Mouse (Mus musculus) kidney, postnatal 0 days (tissue): ENCODE data around the gene Gstp2. TPM values are rescaled to one million over a fixed set of nuclear protein-coding genes. Genes with fewer than 3 reads are reported as not detected.

Experiments
- ATAC-seq: fragments of 200-750 bp; cut with Nextera tagmentation; replicated peaks from 2 replicates; pipeline ENCODE4 v1.8.0; 2017; ENCODE audit warnings: low read depth, moderate number of reproducible peaks, moderate TSS enrichment, moderate library complexity; ENCODE audit not compliant: low FRiP score
- DNase-seq: peaks from one replicate; pipeline ENCODE4 v3.0.0-alpha.2; 2016; ENCODE audit warnings: low spot score
- H3K27ac ChIP-seq: fragments of 300-500 bp; sonication (generic); 2 replicates; pipeline ENCODE4 v1.5.1; 2014; ENCODE audit warnings: mild to moderate bottlenecking
- H3K27me3 ChIP-seq: fragments of 300-500 bp; sonication (generic); 2 replicates; pipeline ENCODE4 v1.6.1; 2014; ENCODE audit warnings: low read length, mixed read lengths; ENCODE audit not compliant: insufficient read depth
- H3K36me3 ChIP-seq: fragments of 300-500 bp; sonication (generic); 2 replicates; pipeline ENCODE4 v1.6.1; 2014; ENCODE audit warnings: low read length, mixed read lengths; ENCODE audit not compliant: insufficient read depth
- H3K4me1 ChIP-seq: fragments of 300-500 bp; sonication (generic); replicated peaks from 2 replicates; pipeline ENCODE4 v1.6.1; 2014; ENCODE audit warnings: antibody characterized with exemption, low read length, mixed read lengths; ENCODE audit not compliant: insufficient read depth
- H3K4me2 ChIP-seq: fragments of 300-500 bp; sonication (generic); 2 replicates; pipeline ENCODE4 v1.6.1; 2014; ENCODE audit warnings: mild to moderate bottlenecking, low read length, moderate library complexity, mixed read lengths
- H3K4me3 ChIP-seq: fragments of 300-500 bp; sonication (generic); replicated peaks from 2 replicates; pipeline ENCODE4 v1.5.1; 2014; ENCODE audit warnings: low read depth, low read length
- H3K9ac ChIP-seq: fragments of 300-500 bp; sonication (generic); 2 replicates; pipeline ENCODE4 v1.6.1; 2014; ENCODE audit warnings: low read depth, low read length
- H3K9me3 ChIP-seq: fragments of 300-500 bp; sonication (generic); replicated peaks from 2 replicates; pipeline ENCODE4 v1.6.1; 2016; ENCODE audit warnings: low read length, inconsistent platforms, mixed read lengths
- CTCF ChIP-seq: IDR thresholded peaks from 2 replicates; pipeline ENCODE4 v1.5.1; 2016; ENCODE audit warnings: antibody characterized with exemption, low read depth, mild to moderate bottlenecking, moderate library complexity
- WGBS: fragments of 180-500 bp; shearing (Covaris S2); extraction: QIAGEN DNeasy Blood & Tissue Kit; methylation state at CpG from one replicate; pipeline ENCODE4 v1.1.7; 2014; 5-methylcytosine and 5-hydroxymethylcytosine counted together
- polyA plus RNA-seq: library from polyadenylated mRNA; unstranded; fragments of >200 nt; fragmentation: Nextera tagmentation; extraction: Ambion mirVana; gene quantifications from 2 replicates; pipeline ENCODE4 v1.2.1, GENCODE M21; 2015

Gstp2 gene
- polyA plus RNA-seq, 1 experiment from 2014 or later: 4.4 TPM

DNA sequence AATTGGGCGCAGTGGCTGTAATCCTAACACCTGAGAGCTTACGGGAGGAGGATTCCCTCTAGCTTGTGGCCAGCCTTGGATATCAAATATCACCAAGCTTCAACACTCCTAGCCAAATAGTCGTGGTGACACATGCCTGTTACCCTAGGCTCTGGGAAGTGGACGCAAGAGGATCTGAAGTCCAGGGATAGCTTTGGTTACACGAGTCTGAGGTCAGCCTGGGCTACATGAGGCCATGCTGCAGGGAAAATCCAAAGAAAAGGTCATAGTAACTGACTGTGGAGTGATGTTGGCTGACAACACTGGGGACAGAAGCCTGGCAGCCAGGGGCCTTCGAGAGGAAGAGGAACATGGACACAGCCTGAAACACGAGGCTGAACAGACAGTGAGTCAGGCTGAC lies 49.7 kb downstream of the Gstp2 start:
- H3K4me2 ChIP-seq: no peak overlapping the region
- ATAC-seq (no peak), DNase-seq (no peak)
- H3K9me3 ChIP-seq: no peaks in the 10 kb centered on the region
- H3K4me3 ChIP-seq: no peak overlapping the region
- H3K27me3 ChIP-seq: no peaks in the 10 kb centered on the region
- no peak for TF ChIP-seq CTCF
- no peaks in the 10 kb centered on the region for H3K36me3 ChIP-seq
- peaks cover 12% of the 10 kb centered on the region for H3K4me1 ChIP-seq
- WGBS: 40% methylated on average over 7 of the region's 7 CpGs
- H3K9ac ChIP-seq: no peak overlapping the region
- H3K27ac ChIP-seq: no peak overlapping the region

- Histone ChIP-seq H3K27ac (0 out of 2 replicates have a peak overlapping the region, but pooled peaks have one; percentile 25), H3K9me3 (no peaks in the 10 kb centered on the region), H3K4me1 (peaks cover 6% of the 10 kb centered on the region), H3K4me2 (no peak overlapping the region), H3K4me3 (no peak overlapping the region), H3K27me3 (no peaks in the 10 kb centered on the region), H3K9ac (0 out of 2 replicates have a peak overlapping the region, but pooled peaks have one; percentile 18), H3K36me3 (no peaks in the 10 kb centered on the region)
- TF ChIP-seq CTCF: no peak
- DNase-seq (no peak), ATAC-seq (no peak)
- WGBS: 62% methylated on average over 3 of the region's 3 CpGs
Observed at GRCm38 (mm10) chr19:3995505-3995904, 50.3 kb downstream of the Gstp2 start.

DNA sequence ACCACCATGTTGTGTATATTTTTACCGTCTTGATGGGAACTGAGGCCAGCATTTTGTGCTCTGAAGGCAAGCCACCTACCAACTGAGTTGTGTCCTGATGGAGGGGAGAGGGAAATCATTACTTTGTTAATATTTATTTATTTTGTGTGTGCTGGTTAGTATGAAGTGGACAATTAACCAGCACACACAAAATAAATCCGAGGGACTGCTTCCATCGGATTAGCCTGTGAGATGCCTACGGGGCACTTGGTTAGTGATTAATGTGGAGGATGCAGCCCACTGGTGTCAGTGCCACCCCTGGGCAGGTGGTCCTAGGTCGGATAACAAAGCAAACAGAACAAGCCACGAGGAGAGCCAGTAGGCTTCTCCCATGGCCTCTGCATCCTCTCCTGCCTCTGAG lies 50.9 kb downstream of the Gstp2 start:
- DNase-seq (peak; percentile 40), ATAC-seq (no peak)
- Histone ChIP-seq H3K9ac (0 out of 2 replicates have a peak overlapping the region, but pooled peaks have one; percentile 18), H3K4me2 (no peak overlapping the region), H3K9me3 (no peaks in the 10 kb centered on the region), H3K36me3 (no peaks in the 10 kb centered on the region), H3K4me1 (peaks cover 6% of the 10 kb centered on the region), H3K27me3 (no peaks in the 10 kb centered on the region), H3K4me3 (no peak overlapping the region), H3K27ac (peak overlapping the region; percentile 42; the same call in 1 of the 2 replicates)
- no peak for TF ChIP-seq CTCF
- 32% methylated on average over 6 of the region's 6 CpGs for WGBS

- ATAC-seq: no peak
- TF ChIP-seq CTCF: no peak
- Histone ChIP-seq H3K9me3 (no peaks in the 10 kb centered on the region), H3K36me3 (0 out of 2 replicates have a peak, but pooled peaks cover 3% of the 10 kb centered on the region), H3K27ac (no peak within 1 kb of the TSS), H3K4me1 (peaks cover 6% of the 10 kb centered on the region), H3K9ac (no peak within 1 kb of the TSS), H3K4me2 (no peak within 1 kb of the TSS), H3K4me3 (no peak within 1 kb of the TSS), H3K27me3 (no peaks in the 10 kb centered on the region)
- WGBS: 52% methylated on average over 5 of the region's 5 CpGs
- no peak for DNase-seq
Observed at GRCm38 (mm10) chr19:3992416-3992815, 53.4 kb downstream of the Gstp2 start, which contains the start of gene Tbx10. TSS of gene Tbx10 (plus strand) at chr19:3992752.

DNA sequence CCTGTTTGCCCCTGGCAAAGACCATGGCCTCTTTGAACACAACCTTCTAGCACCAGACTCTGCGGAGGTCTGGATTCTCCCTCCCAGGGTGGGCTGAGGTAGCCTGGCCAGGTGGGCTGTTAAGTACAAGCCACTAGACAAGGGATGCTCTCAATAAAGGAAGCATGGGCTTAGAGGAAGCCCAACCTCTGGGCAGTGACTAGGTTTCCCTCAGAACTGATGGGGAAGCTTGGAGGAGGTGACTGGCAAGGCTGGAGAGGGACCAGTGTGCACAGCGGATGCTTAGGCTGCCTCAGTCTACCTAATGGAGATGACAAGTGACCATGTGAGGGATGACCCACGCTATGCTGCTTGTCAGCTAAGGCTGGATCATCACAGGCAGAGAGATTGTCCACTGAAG lies 53.9 kb downstream of the Gstp2 start:
- TF ChIP-seq CTCF: no peak
- 89% methylated on average over 3 of the region's 3 CpGs for WGBS
- Histone ChIP-seq H3K9me3 (no peaks in the 10 kb centered on the region), H3K27ac (no peak overlapping the region), H3K4me1 (peaks cover 9% of the 10 kb centered on the region), H3K4me3 (no peak overlapping the region), H3K9ac (no peak overlapping the region), H3K4me2 (no peak overlapping the region), H3K36me3 (0 out of 2 replicates have a peak, but pooled peaks cover 3% of the 10 kb centered on the region), H3K27me3 (no peaks in the 10 kb centered on the region)
- DNase-seq (no peak), ATAC-seq (no peak)

GRCm38 (mm10) chr19:3991562-3991961 lies 54.3 kb downstream of the Gstp2 start:
- Histone ChIP-seq H3K36me3 (0 out of 2 replicates have a peak, but pooled peaks cover 3% of the 10 kb centered on the region), H3K4me2 (no peak overlapping the region), H3K27me3 (no peaks in the 10 kb centered on the region), H3K9me3 (no peaks in the 10 kb centered on the region), H3K27ac (no peak overlapping the region), H3K4me1 (peaks cover 10% of the 10 kb centered on the region), H3K4me3 (no peak overlapping the region), H3K9ac (no peak overlapping the region)
- TF ChIP-seq CTCF: no peak
- ATAC-seq (no peak), DNase-seq (no peak)
- 89% methylated on average over 3 of the region's 3 CpGs for WGBS

DNA sequence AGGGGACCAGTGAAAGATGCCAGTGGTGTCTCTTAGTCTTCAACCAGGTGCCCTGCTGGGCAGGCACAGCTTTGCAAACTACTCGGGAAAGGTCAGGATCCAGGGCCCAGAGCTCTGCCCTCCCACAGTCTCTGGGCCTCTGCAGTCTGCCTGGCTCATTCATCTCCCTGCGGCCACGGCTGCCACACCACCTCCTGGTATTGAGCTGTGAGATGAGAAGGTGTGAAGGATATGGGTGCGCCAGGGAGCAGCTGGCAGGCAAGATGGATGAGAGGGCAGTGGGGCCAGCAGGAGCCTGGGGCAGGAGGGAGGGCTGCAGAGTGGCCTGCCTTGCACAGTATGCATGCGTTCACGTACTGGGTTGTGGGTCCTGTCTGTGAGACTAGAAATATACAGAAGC lies 55.0 kb downstream of the Gstp2 start:
- WGBS: 24% methylated on average over 6 of the region's 6 CpGs
- no peak for DNase-seq
- no peak for TF ChIP-seq CTCF
- Histone ChIP-seq H3K9ac (no peak overlapping the region), H3K27me3 (no peaks in the 10 kb centered on the region), H3K9me3 (no peaks in the 10 kb centered on the region), H3K27ac (no peak overlapping the region), H3K4me2 (no peak overlapping the region), H3K4me3 (no peak overlapping the region), H3K4me1 (peaks cover 14% of the 10 kb centered on the region), H3K36me3 (0 out of 2 replicates have a peak, but pooled peaks cover 3% of the 10 kb centered on the region)
- no peak for ATAC-seq

Other genes starting within 250 kb of the Gstp2 start
- gene Chka, start 194.2 kb downstream of the Gstp2 start, polyA plus RNA-seq: 53.0 and 54.7 TPM in 2 replicates
- gene Tcirg1, start 138.9 kb downstream of the Gstp2 start, polyA plus RNA-seq: 31.4 and 33.0 TPM in 2 replicates
- 417 and 423 TPM in 2 replicates for gene Ndufs8, start 133.2 kb downstream of the Gstp2 start, polyA plus RNA-seq
- 3.8 and 3.9 TPM in 2 replicates for gene Aldh3b1, start 116.2 kb downstream of the Gstp2 start, polyA plus RNA-seq
- gene Unc93b1, start 110.8 kb downstream of the Gstp2 start, polyA plus RNA-seq: 24.2 and 25.5 TPM in 2 replicates
- gene Aldh3b3, start 87.4 kb downstream of the Gstp2 start, polyA plus RNA-seq: 0.07 TPM in 1 of 2 replicates, not detected in the other
- gene Aldh3b2, start 73.7 kb downstream of the Gstp2 start, polyA plus RNA-seq: 4.2 and 5.8 TPM in 2 replicates
- gene Acy3, start 59.5 kb downstream of the Gstp2 start, polyA plus RNA-seq: 83.9 and 92.6 TPM in 2 replicates
- gene Tbx10, start 53.3 kb downstream of the Gstp2 start, polyA plus RNA-seq: 2.4 and 2.8 TPM in 2 replicates
- 52.2 and 54.1 TPM in 2 replicates for gene Nudt8, start 45.4 kb downstream of the Gstp2 start, polyA plus RNA-seq
- gene Gm49405, start 45.4 kb downstream of the Gstp2 start, polyA plus RNA-seq: 1.3 and 1.7 TPM in 2 replicates
- 2.6 and 2.8 TPM in 2 replicates for gene Doc2g, start 42.7 kb downstream of the Gstp2 start, polyA plus RNA-seq
- 294 and 318 TPM in 2 replicates for gene Ndufv1, start 33.2 kb downstream of the Gstp2 start, polyA plus RNA-seq
- 441 and 464 TPM in 2 replicates for gene Gstp1, start 8.0 kb downstream of the Gstp2 start, polyA plus RNA-seq
- gene Gstp3, start 13.5 kb upstream of the Gstp2 start, polyA plus RNA-seq: not detected in 2 replicates
- 2.2 and 2.4 TPM in 2 replicates for gene Cabp2, start 35.6 kb upstream of the Gstp2 start, polyA plus RNA-seq
- 107 TPM in 2 replicates for gene Cdk2ap2, start 51.2 kb upstream of the Gstp2 start, polyA plus RNA-seq
- 12.2 and 13.9 TPM in 2 replicates for gene Pitpnm1, start 54.0 kb upstream of the Gstp2 start, polyA plus RNA-seq
- gene Aip, start 79.8 kb upstream of the Gstp2 start, polyA plus RNA-seq: 83.2 and 84.2 TPM in 2 replicates
- gene Gpr152, start 93.8 kb upstream of the Gstp2 start, polyA plus RNA-seq: 0.03 TPM in 1 of 2 replicates, not detected in the other
- gene Cabp4, start 98.0 kb upstream of the Gstp2 start, polyA plus RNA-seq: 0.08 and 0.13 TPM in 2 replicates
- gene Coro1b, start 102.6 kb upstream of the Gstp2 start, polyA plus RNA-seq: 161 and 164 TPM in 2 replicates
- gene Ptprcap, start 107.6 kb upstream of the Gstp2 start, polyA plus RNA-seq: 0.82 and 0.91 TPM in 2 replicates
- gene Rps6kb2, start 117.3 kb upstream of the Gstp2 start, polyA plus RNA-seq: 42.4 and 49.0 TPM in 2 replicates
- gene Carns1, start 129.5 kb upstream of the Gstp2 start, polyA plus RNA-seq: 2.7 and 3.3 TPM in 2 replicates
- gene Tbc1d10c, start 145.3 kb upstream of the Gstp2 start, polyA plus RNA-seq: 3.5 and 3.9 TPM in 2 replicates
- gene Ppp1ca, start 146.0 kb upstream of the Gstp2 start, polyA plus RNA-seq: 804 and 864 TPM in 2 replicates
- 22.8 and 25.7 TPM in 2 replicates for gene Rad9a, start 155.6 kb upstream of the Gstp2 start, polyA plus RNA-seq
- 6.5 and 6.7 TPM in 2 replicates for gene Clcf1, start 168.2 kb upstream of the Gstp2 start, polyA plus RNA-seq
- not detected in 2 replicates for gene AC109138.7, start 168.3 kb upstream of the Gstp2 start, polyA plus RNA-seq
- 40.9 and 43.6 TPM in 2 replicates for gene Pold4, start 185.9 kb upstream of the Gstp2 start, polyA plus RNA-seq
- 15.6 and 18.8 TPM in 2 replicates for gene Ssh3, start 223.2 kb upstream of the Gstp2 start, polyA plus RNA-seq
- 3.9 and 5.4 TPM in 2 replicates for gene Ankrd13d, start 237.1 kb upstream of the Gstp2 start, polyA plus RNA-seq